Mouse (Mus musculus): ENCODE measurements around the gene Tomm70a. TPM values are rescaled to one million over a fixed set of nuclear protein-coding genes. Genes with fewer than 3 reads are reported as not detected.

Gene Tomm70a
- polyA plus RNA-seq, 1 experiment from 2014 or later, result 55.8 TPM

GRCm38 (mm10) chr16:57121816-57122415 is 413 bp downstream of the Tomm70a start:
- Histone ChIP-seq H3K4me1 (replicated peaks) (peaks cover 13% of the 10 kb centered on the region; the same call in 1 of the 2 replicates), H3K36me3 (no peaks in the 10 kb centered on the region), H3K4me3 (replicated peaks) (peak overlapping the region; percentile 98), H3K9ac (peak overlapping the region; percentile 99), H3K27ac (peak overlapping the region; percentile 97), H3K9me3 (no peaks in the 10 kb centered on the region), H3K4me2 (replicated peaks) (peak overlapping the region; percentile 52), H3K27me3 (replicated peaks) (no peaks in the 10 kb centered on the region)
- under 1% methylated on average over 59 of the region's 59 CpGs for WGBS
- ATAC-seq, result peak; percentile 46

GRCm38 (mm10) chr16:57122682-57123445 is 1.4 kb downstream of the Tomm70a start:
- H3K27ac ChIP-seq, result peak overlapping the region; percentile 6; the same call in 1 of the 2 replicates
- peak overlapping the region; percentile 98 for H3K4me3 ChIP-seq (replicated peaks)
- H3K9me3 ChIP-seq, result no peaks in the 10 kb centered on the region
- peak overlapping the region; percentile 99; the same call in 1 of the 2 replicates for H3K9ac ChIP-seq
- no peaks in the 10 kb centered on the region for H3K36me3 ChIP-seq
- ATAC-seq, result no peak
- peak overlapping the region; percentile 52 for H3K4me2 ChIP-seq (replicated peaks)
- H3K4me1 ChIP-seq (replicated peaks), result peaks cover 17% of the 10 kb centered on the region
- H3K27me3 ChIP-seq (replicated peaks), result no peaks in the 10 kb centered on the region
- WGBS, result 34% methylated on average over 6 of the region's 6 CpGs

DNA sequence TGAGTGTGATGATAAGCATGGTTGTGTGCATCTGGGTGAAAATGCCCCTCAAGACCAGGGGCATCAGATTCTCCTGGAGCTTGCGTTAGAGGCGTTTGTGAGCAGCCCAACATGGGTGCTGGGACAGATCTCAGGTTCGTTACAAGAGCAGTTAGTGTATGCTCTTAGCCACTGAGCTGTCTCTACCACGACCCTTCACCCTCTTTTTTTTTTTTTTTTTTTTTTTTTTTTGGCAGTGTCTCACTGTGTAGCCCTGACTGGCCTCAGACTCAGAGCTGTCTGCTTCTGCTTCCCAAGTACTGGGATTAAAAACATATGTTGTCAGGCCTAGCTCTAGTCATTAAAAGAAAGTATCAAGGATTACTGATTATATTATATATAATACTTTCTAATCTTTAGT is 4.8 kb downstream of the Tomm70a start:
- Histone ChIP-seq H3K4me2 (replicated peaks) (no peak overlapping the region), H3K4me1 (replicated peaks) (peaks cover 17% of the 10 kb centered on the region), H3K27ac (no peak overlapping the region), H3K36me3 (no peaks in the 10 kb centered on the region), H3K9ac (no peak overlapping the region), H3K27me3 (replicated peaks) (no peaks in the 10 kb centered on the region), H3K9me3 (no peaks in the 10 kb centered on the region), H3K4me3 (replicated peaks) (no peak overlapping the region)
- no peak for ATAC-seq
- WGBS, result 60% methylated on average over 4 of the region's 4 CpGs

DNA sequence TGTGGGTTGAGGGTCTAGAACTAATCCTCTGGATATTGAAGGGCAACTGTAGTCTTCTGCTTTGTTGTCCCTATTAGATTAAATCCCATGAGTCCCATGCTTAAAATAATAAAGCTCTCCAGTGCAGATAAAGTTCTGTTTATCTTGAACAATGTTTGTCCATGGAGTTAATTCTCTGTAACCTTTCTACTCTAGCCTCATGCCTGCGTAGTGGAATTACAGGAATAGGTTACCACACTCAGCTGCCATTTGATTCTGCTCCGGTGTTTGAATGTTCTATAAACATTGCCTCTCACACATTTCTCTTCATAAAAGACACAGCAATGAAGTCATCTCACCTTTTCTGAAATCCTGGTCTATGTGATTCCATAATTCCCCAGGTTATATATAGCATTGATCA is 6.3 kb downstream of the Tomm70a start:
- Histone ChIP-seq H3K36me3 (no peaks in the 10 kb centered on the region), H3K27me3 (replicated peaks) (no peaks in the 10 kb centered on the region), H3K4me2 (replicated peaks) (no peak overlapping the region), H3K9ac (no peak overlapping the region), H3K4me1 (replicated peaks) (peaks cover 15% of the 10 kb centered on the region), H3K9me3 (no peaks in the 10 kb centered on the region), H3K27ac (no peak overlapping the region), H3K4me3 (replicated peaks) (no peak overlapping the region)
- ATAC-seq, result no peak
- WGBS, result 39% methylated on average over 2 of the region's 2 CpGs

DNA sequence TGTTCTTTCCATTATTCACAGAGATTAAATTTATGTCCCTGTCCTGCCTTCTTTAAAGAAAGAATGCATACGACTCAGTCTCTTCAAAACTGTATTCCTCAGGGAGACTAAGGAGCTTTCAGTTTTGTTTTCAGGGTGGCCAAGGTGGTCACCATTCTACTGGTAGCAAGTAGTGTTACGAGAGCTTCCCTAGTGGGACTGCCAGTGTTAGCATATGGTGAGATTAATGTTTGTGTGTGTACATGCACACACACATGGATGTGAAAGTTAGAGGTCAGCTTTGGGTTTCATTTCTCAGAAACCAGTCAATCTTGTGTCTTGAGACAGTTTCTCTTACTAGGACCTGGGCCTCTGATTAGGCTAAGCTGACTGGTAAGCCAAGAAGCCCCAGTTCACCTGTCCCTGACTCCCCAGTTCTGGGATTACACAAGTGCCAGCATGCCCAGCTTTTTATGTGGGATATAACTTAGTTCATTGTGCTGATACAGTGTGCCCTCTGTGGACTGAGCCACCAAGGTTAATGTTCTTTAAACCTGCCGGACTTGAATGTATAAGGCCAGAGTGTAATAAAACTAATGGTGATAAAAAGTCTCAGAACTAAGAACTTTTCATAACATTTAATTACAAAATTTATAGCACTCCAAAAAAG is 9.4 kb downstream of the Tomm70a start:
- 72% methylated on average over 3 of the region's 3 CpGs for WGBS

DNA sequence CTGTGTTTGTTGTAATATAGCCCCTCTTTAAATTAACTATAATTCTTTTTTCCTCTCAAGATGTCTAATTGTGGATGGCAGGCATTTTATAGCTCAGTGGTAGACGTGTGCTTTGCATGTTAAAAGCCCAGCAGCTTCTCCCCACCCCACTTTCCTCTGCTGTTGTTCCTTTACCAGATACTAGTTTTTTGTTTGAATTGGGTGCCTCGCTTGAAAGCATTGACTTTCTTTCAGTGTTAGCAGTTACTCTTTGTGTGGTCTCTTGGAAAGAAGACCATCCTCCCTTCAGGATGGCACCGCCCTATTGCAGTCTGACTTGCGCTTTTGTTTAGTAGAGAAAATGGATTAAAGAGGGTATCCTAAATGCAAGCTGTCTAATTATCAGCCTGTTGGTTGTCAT is 10.0 kb downstream of the Tomm70a start:
- H3K27ac ChIP-seq, result no peak overlapping the region
- ATAC-seq, result no peak
- H3K9me3 ChIP-seq, result no peaks in the 10 kb centered on the region
- H3K27me3 ChIP-seq (replicated peaks), result no peaks in the 10 kb centered on the region
- H3K9ac ChIP-seq, result no peak overlapping the region
- H3K4me1 ChIP-seq (replicated peaks), result peaks cover 4% of the 10 kb centered on the region; the same call in 1 of the 2 replicates
- H3K4me3 ChIP-seq (replicated peaks), result no peak overlapping the region
- H3K36me3 ChIP-seq, result peaks cover 5% of the 10 kb centered on the region; the same call in 1 of the 2 replicates
- 80% methylated on average over 4 of the region's 4 CpGs for WGBS
- no peak overlapping the region for H3K4me2 ChIP-seq (replicated peaks)

More for the DNA sequence above, 9.4 kb downstream of the Tomm70a start:
- Histone ChIP-seq H3K27me3 (replicated peaks) (no peaks in the 10 kb centered on the region), H3K4me2 (replicated peaks) (no peak overlapping the region), H3K9ac (no peak overlapping the region), H3K27ac (no peak overlapping the region), H3K4me1 (replicated peaks) (peaks cover 4% of the 10 kb centered on the region; the same call in 1 of the 2 replicates), H3K4me3 (replicated peaks) (no peak overlapping the region), H3K36me3 (peaks cover 5% of the 10 kb centered on the region; the same call in 1 of the 2 replicates), H3K9me3 (no peaks in the 10 kb centered on the region)
- peak; percentile 76 for ATAC-seq

GRCm38 (mm10) chr16:57132326-57132725 is 10.8 kb downstream of the Tomm70a start:
- Histone ChIP-seq H3K4me1 (replicated peaks) (peaks cover 4% of the 10 kb centered on the region; the same call in 1 of the 2 replicates), H3K4me3 (replicated peaks) (no peak overlapping the region), H3K36me3 (peaks cover 9% of the 10 kb centered on the region; the same call in 1 of the 2 replicates), H3K9me3 (no peaks in the 10 kb centered on the region), H3K27ac (no peak overlapping the region), H3K27me3 (replicated peaks) (no peaks in the 10 kb centered on the region), H3K4me2 (replicated peaks) (no peak overlapping the region), H3K9ac (no peak overlapping the region)
- no peak for ATAC-seq
- 30% methylated on average over 1 of the region's 1 CpGs for WGBS

GRCm38 (mm10) chr16:57133611-57134010 is 12.1 kb downstream of the Tomm70a start:
- Histone ChIP-seq H3K27me3 (replicated peaks) (no peaks in the 10 kb centered on the region), H3K9me3 (no peaks in the 10 kb centered on the region), H3K4me3 (replicated peaks) (no peak overlapping the region), H3K36me3 (peaks cover 11% of the 10 kb centered on the region; the same call in 1 of the 2 replicates), H3K4me1 (replicated peaks) (no peaks in the 10 kb centered on the region), H3K9ac (no peak overlapping the region), H3K4me2 (replicated peaks) (no peak overlapping the region), H3K27ac (no peak overlapping the region)
- 96% methylated on average over 6 of the region's 6 CpGs for WGBS
- ATAC-seq, result no peak

GRCm38 (mm10) chr16:57144741-57145140 is 23.2 kb downstream of the Tomm70a start:
- H3K36me3 ChIP-seq, result peaks cover 26% of the 10 kb centered on the region
- H3K4me3 ChIP-seq (replicated peaks), result no peak overlapping the region
- no peak for ATAC-seq
- no peak overlapping the region for H3K9ac ChIP-seq
- H3K4me2 ChIP-seq (replicated peaks), result no peak overlapping the region
- no peaks in the 10 kb centered on the region for H3K27me3 ChIP-seq (replicated peaks)
- WGBS, result 86% methylated on average over 5 of the region's 5 CpGs
- H3K4me1 ChIP-seq (replicated peaks), result no peaks in the 10 kb centered on the region
- no peak overlapping the region for H3K27ac ChIP-seq
- H3K9me3 ChIP-seq, result no peaks in the 10 kb centered on the region

DNA sequence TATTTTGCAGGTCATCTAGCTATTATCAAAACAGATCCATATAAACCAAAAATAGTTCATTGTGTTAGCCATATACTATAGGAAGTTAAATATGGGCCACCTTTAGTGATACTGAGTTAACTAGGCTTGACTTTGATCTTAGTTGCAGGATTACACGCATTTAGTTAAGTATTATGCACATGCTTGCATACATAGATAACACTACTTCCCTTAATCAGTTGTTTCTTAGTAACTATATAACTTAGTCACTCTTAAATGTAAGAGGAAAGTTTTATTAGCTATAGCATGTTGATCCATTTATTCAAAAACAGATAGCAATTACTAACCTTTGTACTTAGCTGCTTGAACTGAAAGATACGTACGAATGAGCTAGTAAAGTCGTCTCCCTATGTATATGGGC is 29.9 kb downstream of the Tomm70a start:
- no peaks in the 10 kb centered on the region for H3K9me3 ChIP-seq
- no peaks in the 10 kb centered on the region for H3K27me3 ChIP-seq (replicated peaks)
- H3K9ac ChIP-seq, result no peak overlapping the region
- H3K4me1 ChIP-seq (replicated peaks), result no peaks in the 10 kb centered on the region
- no peak overlapping the region for H3K27ac ChIP-seq
- H3K4me3 ChIP-seq (replicated peaks), result no peak overlapping the region
- 83% methylated on average over 4 of the region's 4 CpGs for WGBS
- H3K36me3 ChIP-seq, result peaks cover 26% of the 10 kb centered on the region; the same call in 1 of the 2 replicates
- no peak overlapping the region for H3K4me2 ChIP-seq (replicated peaks)
- peak; percentile 59; the same call in 1 of the 2 replicates for ATAC-seq

GRCm38 (mm10) chr16:57155899-57156298 is 34.4 kb downstream of the Tomm70a start:
- no peaks in the 10 kb centered on the region for H3K9me3 ChIP-seq
- ATAC-seq, result 0 out of 2 replicates have a peak, but pooled peaks have one; percentile 15
- H3K4me3 ChIP-seq (replicated peaks), result no peak overlapping the region
- no peak overlapping the region for H3K4me2 ChIP-seq (replicated peaks)
- no peak overlapping the region for H3K9ac ChIP-seq
- peaks cover 21% of the 10 kb centered on the region; the same call in 1 of the 2 replicates for H3K36me3 ChIP-seq
- H3K27me3 ChIP-seq (replicated peaks), result no peaks in the 10 kb centered on the region
- H3K27ac ChIP-seq, result no peak overlapping the region
- H3K4me1 ChIP-seq (replicated peaks), result no peaks in the 10 kb centered on the region

DNA sequence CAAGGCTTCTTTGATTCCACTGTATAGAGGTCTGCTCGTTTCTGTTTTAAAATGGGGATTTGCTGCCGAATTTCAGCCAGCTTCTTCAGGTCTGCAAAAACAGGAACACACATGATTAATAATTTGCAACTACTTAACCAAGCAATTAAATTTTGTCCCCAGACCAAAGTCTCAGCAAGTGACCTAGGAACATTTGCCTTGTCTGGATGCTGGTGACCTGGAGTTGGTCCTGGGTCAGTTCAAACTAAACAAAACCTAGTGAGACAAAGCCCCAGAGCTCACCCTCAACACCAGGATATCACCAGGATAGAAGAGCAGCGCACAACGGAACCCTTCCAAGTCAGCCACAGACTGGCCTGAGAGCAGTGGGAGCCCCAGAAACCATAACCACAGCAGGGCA is 35.6 kb downstream of the Tomm70a start:
- no peaks in the 10 kb centered on the region for H3K9me3 ChIP-seq
- no peak overlapping the region for H3K9ac ChIP-seq
- WGBS, result 88% methylated on average over 4 of the region's 4 CpGs
- H3K27ac ChIP-seq, result no peak overlapping the region
- H3K36me3 ChIP-seq, result peaks cover 16% of the 10 kb centered on the region; the same call in 1 of the 2 replicates
- H3K4me3 ChIP-seq (replicated peaks), result no peak overlapping the region
- no peak for ATAC-seq
- H3K27me3 ChIP-seq (replicated peaks), result no peaks in the 10 kb centered on the region
- no peak overlapping the region for H3K4me2 ChIP-seq (replicated peaks)
- H3K4me1 ChIP-seq (replicated peaks), result no peaks in the 10 kb centered on the region
